Mouse (Mus musculus) liver, adult 2 months (tissue): ENCODE measurements around the gene Rgs12. TPM values are rescaled to one million over a fixed set of nuclear protein-coding genes. Genes with fewer than 3 reads are reported as not detected.

Experiments used
- DNase-seq: peaks from one replicate; pipeline ENCODE4 v3.0.0-alpha.2; 2011; ENCODE audit warnings: low read depth, low spot score; ENCODE audit errors: extremely low read depth
- H3K27ac ChIP-seq: fragments of 200-500 bp; replicated peaks from 2 replicates; pipeline ENCODE4 v1.5.1; 2012; ENCODE audit warnings: low read depth, mild to moderate bottlenecking, control low read depth, inconsistent platforms, low read length; ENCODE audit not compliant: insufficient read depth
- H3K27me3 ChIP-seq: fragments of 200-500 bp; 2 replicates; pipeline ENCODE4 v1.6.1; 2012; ENCODE audit warnings: mild to moderate bottlenecking, moderate library complexity, low read length, inconsistent platforms; ENCODE audit not compliant: control insufficient read depth, insufficient read depth
- H3K36me3 ChIP-seq: fragments of 200-500 bp; 2 replicates; pipeline ENCODE4 v1.6.1; 2012; ENCODE audit warnings: low read length, inconsistent platforms; ENCODE audit not compliant: control insufficient read depth, insufficient read depth
- H3K4me1 ChIP-seq: fragments of 200-500 bp; 2 replicates; pipeline ENCODE4 v1.6.1; 2011; ENCODE audit warnings: low read length; ENCODE audit not compliant: control insufficient read depth, insufficient read depth
- H3K4me3 ChIP-seq: fragments of 200-500 bp; 2 replicates; pipeline ENCODE4 v1.5.1; 2011; ENCODE audit warnings: low read depth, mild to moderate bottlenecking, control low read depth, low read length, moderate library complexity; ENCODE audit not compliant: insufficient read depth
- H3K79me2 ChIP-seq: fragments of 200-500 bp; 2 replicates; pipeline ENCODE4 v1.6.1; 2012; ENCODE audit warnings: inconsistent platforms, mild to moderate bottlenecking, low read length, moderate library complexity; ENCODE audit not compliant: control insufficient read depth, insufficient read depth
- H3K9ac ChIP-seq: fragments of 200-500 bp; 2 replicates; pipeline ENCODE4 v1.6.1; 2012; ENCODE audit warnings: low read depth, mild to moderate bottlenecking, control low read depth, inconsistent platforms, low read length
- CTCF ChIP-seq: fragments of 200-500 bp; IDR thresholded peaks from 2 replicates; pipeline ENCODE4 v1.5.1; 2011; ENCODE audit warnings: low read depth, low read length, control low read depth
- POLR2A ChIP-seq: fragments of 200-500 bp; IDR thresholded peaks from 2 replicates; pipeline ENCODE4 v1.6.1; 2011; ENCODE audit warnings: low read length, control low read depth; ENCODE audit not compliant: insufficient read depth; ENCODE audit errors: extremely low read depth
- WGBS: fragments of 180-500 bp; shearing (Covaris S2); methylation state at CpG from one replicate; pipeline ENCODE4 v1.1.7; 2018; 5-methylcytosine and 5-hydroxymethylcytosine counted together
- polyA plus RNA-seq: library from polyadenylated mRNA; depleted of rRNA; stranded (reverse); fragments of >200 nt; gene quantifications from 2 replicates; pipeline ENCODE4 v1.2.3, GENCODE M21; 2012
- total RNA-seq: library from RNA; depleted of rRNA; stranded (reverse); fragments of >200 nt; gene quantifications from 2 replicates; pipeline ENCODE4 v1.2.3, GENCODE M21; 2014

Rgs12 gene
- total and polyA plus RNA-seq, 2 experiments = 4.7 to 6.3 TPM

DNA sequence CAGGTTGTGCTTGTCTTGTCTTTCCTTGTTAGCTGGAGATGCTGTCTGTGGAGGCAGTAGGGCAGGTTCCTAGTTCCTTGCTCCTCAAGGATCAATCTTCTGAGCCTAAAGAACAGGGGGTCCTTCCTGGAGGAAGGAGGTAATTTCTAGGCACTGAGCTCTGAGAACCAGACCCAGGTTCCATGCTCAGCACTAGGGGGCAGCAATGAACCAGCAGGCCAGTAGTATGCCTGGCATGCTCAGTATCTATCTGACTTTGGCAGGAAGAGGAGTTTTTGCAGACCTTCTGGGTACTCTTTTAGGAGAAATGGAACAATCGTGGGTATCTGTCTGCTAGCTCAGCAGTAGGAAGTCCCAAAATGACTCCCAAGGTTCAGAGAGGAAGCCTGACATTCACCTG, 33.4 kb upstream of the Rgs12 start:
- TF ChIP-seq CTCF (peak; percentile 91), POLR2A (no peak)
- no peak overlapping the region for H3K27ac ChIP-seq
- H3K9ac ChIP-seq = no peak overlapping the region
- no peaks in the 10 kb centered on the region for H3K79me2 ChIP-seq
- DNase-seq = peak; percentile 52
- 10% methylated on average over 1 of the region's 1 CpGs for WGBS
- no peaks in the 10 kb centered on the region for H3K4me1 ChIP-seq
- no peaks in the 10 kb centered on the region for H3K27me3 ChIP-seq
- H3K36me3 ChIP-seq = no peaks in the 10 kb centered on the region
- H3K4me3 ChIP-seq = no peak overlapping the region

DNA sequence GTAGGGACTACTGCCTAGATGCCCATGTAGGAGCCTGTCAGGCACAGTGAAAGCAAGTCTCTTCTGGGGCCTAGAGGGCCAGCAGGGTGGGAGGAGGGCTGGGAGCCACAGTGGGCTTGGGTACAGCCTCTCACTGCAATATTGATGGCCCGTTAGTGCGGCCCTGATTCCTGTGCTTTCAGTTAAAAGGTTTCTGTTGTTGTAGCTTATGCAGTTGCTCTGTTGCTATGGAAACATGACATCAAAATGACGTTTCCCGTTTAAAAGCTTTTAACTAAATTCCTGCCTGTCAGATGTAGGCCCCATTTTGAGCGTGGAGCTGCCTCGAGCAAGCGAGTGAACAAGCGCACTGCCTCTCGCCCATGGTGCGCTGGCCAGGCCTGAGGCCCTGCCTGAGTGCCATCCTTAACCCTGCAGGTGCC, 32.0 kb upstream of the Rgs12 start:
- 88% methylated on average over 10 of the region's 10 CpGs for WGBS
- H3K79me2 ChIP-seq = no peaks in the 10 kb centered on the region
- no peaks in the 10 kb centered on the region for H3K4me1 ChIP-seq
- no peaks in the 10 kb centered on the region for H3K36me3 ChIP-seq
- no peak overlapping the region for H3K9ac ChIP-seq
- H3K27me3 ChIP-seq = no peaks in the 10 kb centered on the region
- DNase-seq = no peak
- no peak for TF ChIP-seq CTCF
- TF ChIP-seq POLR2A = no peak
- H3K27ac ChIP-seq = no peak overlapping the region
- no peak overlapping the region for H3K4me3 ChIP-seq

DNA sequence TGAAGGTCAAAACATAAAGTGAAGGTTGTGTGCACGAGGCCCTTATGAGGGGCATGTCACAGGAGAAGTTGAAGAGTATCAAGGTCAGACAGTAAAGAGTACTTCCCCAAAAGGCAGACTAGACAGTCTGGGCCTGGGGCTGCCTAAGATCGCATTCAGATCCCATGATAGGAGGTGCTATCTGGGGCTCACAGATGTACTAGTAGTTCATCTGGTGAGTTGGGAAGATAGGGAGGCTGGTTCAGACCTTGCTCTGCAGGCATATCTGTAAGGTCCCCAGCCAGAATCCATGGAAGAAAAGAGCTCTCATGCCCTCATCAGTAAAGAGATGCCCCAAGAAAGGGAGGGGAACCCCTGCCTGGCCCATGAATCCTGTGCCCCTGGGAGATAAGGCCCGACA, 30.5 kb upstream of the Rgs12 start:
- Histone ChIP-seq H3K36me3 (no peaks in the 10 kb centered on the region), H3K27ac (no peak overlapping the region), H3K4me3 (no peak overlapping the region), H3K4me1 (no peaks in the 10 kb centered on the region), H3K9ac (no peak overlapping the region), H3K27me3 (no peaks in the 10 kb centered on the region), H3K79me2 (no peaks in the 10 kb centered on the region)
- no peak for TF ChIP-seq CTCF
- TF ChIP-seq POLR2A = no peak
- 88% methylated on average over 3 of the region's 3 CpGs for WGBS
- DNase-seq = no peak

DNA sequence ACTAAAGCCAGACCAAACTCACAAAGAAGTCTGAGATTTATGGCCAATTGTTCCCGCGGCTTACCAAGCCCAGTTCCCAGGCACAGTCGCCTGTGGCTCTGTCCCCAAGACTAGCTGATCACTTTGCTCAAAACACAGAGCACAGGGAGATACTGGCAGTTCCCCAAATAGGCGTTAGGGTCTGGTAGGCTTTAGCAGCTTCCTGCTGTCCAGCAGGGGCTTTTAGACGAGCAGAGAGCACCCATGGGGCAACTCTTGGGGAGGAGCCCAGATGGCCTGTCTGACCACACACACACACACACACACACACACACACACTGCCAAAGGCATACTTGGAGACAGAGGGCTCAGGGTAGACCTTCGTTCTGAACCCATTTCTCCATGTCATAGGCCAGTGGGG, 26.7 kb upstream of the Rgs12 start:
- H3K36me3 ChIP-seq = no peaks in the 10 kb centered on the region
- H3K9ac ChIP-seq = no peak overlapping the region
- no peak overlapping the region for H3K4me3 ChIP-seq
- H3K4me1 ChIP-seq = no peaks in the 10 kb centered on the region
- WGBS = 88% methylated on average over 6 of the region's 6 CpGs
- H3K27ac ChIP-seq = no peak overlapping the region
- no peak for DNase-seq
- TF ChIP-seq CTCF (no peak), POLR2A (no peak)
- H3K27me3 ChIP-seq = no peaks in the 10 kb centered on the region
- no peaks in the 10 kb centered on the region for H3K79me2 ChIP-seq

DNA sequence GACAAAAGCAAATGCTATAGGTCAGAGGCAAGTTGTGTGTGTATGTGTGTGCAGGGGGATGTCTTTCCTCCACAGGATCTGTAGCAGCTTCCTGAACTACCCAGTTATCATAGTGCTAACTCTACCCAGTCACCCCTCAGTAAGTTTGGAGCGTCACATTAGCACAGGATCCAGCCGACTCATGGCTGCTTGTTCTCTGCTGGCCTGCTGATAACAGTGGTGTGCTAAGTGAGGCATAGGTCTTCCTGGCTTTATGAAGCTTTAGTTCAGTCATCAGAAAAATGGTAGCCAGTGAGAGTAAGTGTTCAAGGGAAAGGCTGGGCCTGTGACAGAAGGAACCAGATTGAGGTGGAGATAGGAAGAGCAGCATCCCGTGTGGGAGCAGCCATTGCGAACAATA, 25.3 kb upstream of the Rgs12 start:
- Histone ChIP-seq H3K4me3 (no peak overlapping the region), H3K9ac (no peak overlapping the region), H3K36me3 (no peaks in the 10 kb centered on the region), H3K79me2 (no peaks in the 10 kb centered on the region), H3K27ac (no peak overlapping the region), H3K4me1 (no peaks in the 10 kb centered on the region), H3K27me3 (no peaks in the 10 kb centered on the region)
- no peak for TF ChIP-seq CTCF
- no peak for TF ChIP-seq POLR2A
- 87% methylated on average over 4 of the region's 4 CpGs for WGBS
- DNase-seq = no peak

DNA sequence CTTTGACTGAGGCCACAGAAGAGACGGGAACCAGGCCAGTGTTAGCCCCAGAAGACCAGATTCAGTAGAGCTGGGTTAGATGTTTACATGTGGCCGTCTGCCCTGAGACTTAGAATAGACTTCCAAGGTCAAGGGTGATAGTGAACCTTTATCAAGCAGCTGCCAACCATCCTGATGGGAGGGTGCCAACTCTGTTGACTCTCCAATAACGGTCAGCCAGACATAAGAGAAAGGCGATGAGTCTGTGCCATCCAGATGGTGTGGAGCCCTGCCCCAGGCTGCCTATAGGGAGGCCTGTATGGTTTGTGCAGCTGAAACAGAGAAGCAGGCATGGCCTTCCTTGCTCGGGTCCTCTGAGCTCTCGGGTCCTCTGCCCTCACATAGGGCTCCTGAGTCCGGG, 24.7 kb upstream of the Rgs12 start:
- Histone ChIP-seq H3K27ac (no peak overlapping the region), H3K4me1 (no peaks in the 10 kb centered on the region), H3K27me3 (no peaks in the 10 kb centered on the region), H3K9ac (no peak overlapping the region), H3K4me3 (no peak overlapping the region), H3K79me2 (no peaks in the 10 kb centered on the region), H3K36me3 (no peaks in the 10 kb centered on the region)
- 81% methylated on average over 7 of the region's 7 CpGs for WGBS
- DNase-seq = no peak
- TF ChIP-seq POLR2A = no peak
